In the genomic region with DNA sequence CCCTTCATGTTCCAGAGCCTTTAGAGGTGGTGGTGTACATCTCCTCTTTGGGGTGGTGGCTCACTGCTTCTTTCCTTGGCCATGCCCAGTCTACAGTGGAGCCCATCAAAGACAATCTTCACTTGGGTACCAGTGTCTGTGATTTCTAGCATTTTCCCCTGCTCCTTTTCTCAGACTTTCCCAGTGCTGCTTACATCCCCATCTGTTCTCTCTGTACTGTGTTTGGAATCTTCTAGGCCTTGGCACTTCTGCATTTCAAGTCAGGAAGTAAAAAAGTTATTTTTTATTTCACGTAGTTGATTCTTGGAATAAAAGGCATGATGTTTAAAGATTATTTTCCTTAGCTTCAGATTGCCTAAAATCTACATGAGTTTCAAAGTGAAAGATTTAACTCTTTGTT, we compare ENCODE assay signal across 26 mouse cellular contexts.
DNase-seq lines count a peak whose midpoint lies in the region; ATAC-seq lines count a peak whose summit lies in the region.
"Had no signal": no experiment of that assay in that cellular context is flagged by ENCODE, and none has a peak within 500 bp of the region (broad histone marks: within the 10 kb centered on the region; RNA-seq: fewer than 3 reads in every experiment).

No protein-coding gene starts in this region.

- no peak for DNase-seq in forebrain, embryonic 11.5 days (ENCODE audit: low spot score)
- DNase-seq in layer of hippocampus, adult 9-11 months = peak; percentile 3
- no peak for DNase-seq in layer of hippocampus, adult 18-20 months (ENCODE audit: low spot score in 2 of 2)
- peak; percentile 44 for DNase-seq in telencephalon, adult 2 months (ENCODE audit: low read depth, low spot score)
- no peak for DNase-seq in lung, postnatal 36 days
- DNase-seq: adrenal gland, adult 8-10 months; adrenal gland, postnatal 25 days; cerebellum, adult 11 months; cerebellum, adult 2 months; cerebellum, adult 9-11 months; cerebellum, postnatal 25 days; gastrocnemius, postnatal 10 days; gastrocnemius, postnatal 36 days; heart, adult 2 months; heart, postnatal 14 days; heart, postnatal 4 days; kidney, adult 18-20 months had no signal

- no peak overlapping the region for H3K4me3 ChIP-seq in forebrain, embryonic 16.5 days (replicated peaks; ENCODE audit: low read length)
- no peak overlapping the region for H3K4me3 ChIP-seq in forebrain, embryonic 11.5 days (ENCODE audit: low read depth, low read length)
- H3K4me3 ChIP-seq: forebrain, embryonic 12.5 days; heart, adult 2 months; heart, embryonic 10.5 days; heart, embryonic 13.5 days had no signal

- H3K27me3 ChIP-seq in forebrain, embryonic 16.5 days (replicated peaks; ENCODE audit: control insufficient read depth, insufficient read depth, low read length) = no peaks in the 10 kb centered on the region
- H3K27me3 ChIP-seq in forebrain, embryonic 11.5 days (ENCODE audit: control insufficient read depth, insufficient read depth, low read length) = no peaks in the 10 kb centered on the region
- H3K27me3 ChIP-seq: forebrain, embryonic 12.5 days; heart, embryonic 13.5 days had no signal

- WGBS in forebrain, embryonic 16.5 days = 71% methylated on average over 1 of the region's 1 CpGs
- WGBS in forebrain, embryonic 11.5 days = 93% methylated on average over 1 of the region's 1 CpGs

- H3K4me1 ChIP-seq in forebrain, embryonic 16.5 days (replicated peaks; ENCODE audit: control insufficient read depth, insufficient read depth, low read length) = peaks cover 16% of the 10 kb centered on the region; the same call in 1 of the 2 replicates
- H3K4me1 ChIP-seq in forebrain, embryonic 11.5 days (replicated peaks; ENCODE audit: control insufficient read depth, insufficient read depth, low read length) = no peaks in the 10 kb centered on the region
- H3K4me1 ChIP-seq: forebrain, embryonic 12.5 days; heart, embryonic 10.5 days; heart, embryonic 13.5 days had no signal

- no peak for ATAC-seq in forebrain, embryonic 16.5 days
- ATAC-seq in forebrain, embryonic 11.5 days (replicated peaks; ENCODE audit: low FRiP score) = no peak
- ATAC-seq: activated CD4-positive, CD25-positive, alpha-beta regulatory T cell, adult 4 months; hindbrain, postnatal 0 days; inflammation-experienced regulatory T-cells, adult 6 months; intestine, embryonic 16.5 days had no signal

- H3K9ac ChIP-seq in forebrain, embryonic 16.5 days (replicated peaks; ENCODE audit: low read depth, low read length) = no peak overlapping the region
- H3K9ac ChIP-seq in forebrain, embryonic 11.5 days (ENCODE audit: low read length) = no peak overlapping the region
- H3K9ac ChIP-seq: forebrain, embryonic 12.5 days; heart, embryonic 13.5 days; hindbrain, embryonic 14.5 days had no signal

- no peaks in the 10 kb centered on the region for H3K36me3 ChIP-seq in forebrain, embryonic 16.5 days (ENCODE audit: control insufficient read depth, insufficient read depth)
- no peaks in the 10 kb centered on the region for H3K36me3 ChIP-seq in forebrain, embryonic 11.5 days (ENCODE audit: control insufficient read depth, insufficient read depth, low read length)
- H3K36me3 ChIP-seq: forebrain, embryonic 12.5 days; heart, embryonic 10.5 days; heart, embryonic 13.5 days had no signal

- H3K27ac ChIP-seq in forebrain, embryonic 16.5 days (ENCODE audit: low read length) = 0 out of 2 replicates have a peak overlapping the region, but pooled peaks have one; percentile 42
- no peak overlapping the region for H3K27ac ChIP-seq in forebrain, embryonic 11.5 days (ENCODE audit: low read depth, low read length)
- H3K27ac ChIP-seq: forebrain, embryonic 12.5 days; heart, adult 2 months; heart, embryonic 10.5 days; heart, embryonic 13.5 days; hindbrain, embryonic 14.5 days; hindbrain, postnatal 0 days had no signal

- H3K9me3 ChIP-seq in forebrain, embryonic 16.5 days (ENCODE audit: control insufficient read depth, low read length) = no peaks in the 10 kb centered on the region
- H3K9me3 ChIP-seq in forebrain, embryonic 11.5 days (ENCODE audit: control insufficient read depth, low read length) = no peaks in the 10 kb centered on the region
- H3K9me3 ChIP-seq: forebrain, embryonic 12.5 days; heart, embryonic 10.5 days; heart, embryonic 13.5 days had no signal

- H3K4me2 ChIP-seq in forebrain, embryonic 16.5 days (ENCODE audit: low read length) = no peak overlapping the region
- H3K4me2 ChIP-seq in forebrain, embryonic 11.5 days (ENCODE audit: low read depth, low read length, severe bottlenecking) = no peak overlapping the region
- H3K4me2 ChIP-seq: forebrain, embryonic 12.5 days; heart, embryonic 13.5 days; hindbrain, embryonic 14.5 days had no signal

Comparison
In these comparisons a context has a peak if more than half of its experiments do, and no peak if none do; other contexts are left out.
1. DNase-seq: peak in layer of hippocampus, adult 9-11 months (single experiment) and telencephalon, adult 2 months (single experiment); none in forebrain, embryonic 11.5 days (single experiment), layer of hippocampus, adult 18-20 months (0 of 2) and lung, postnatal 36 days (single experiment).